Mouse (Mus musculus) ovary, postnatal 10 days (tissue): ENCODE data around the gene Gbf1.
"Not testable (repeated sequence)": the region's sequence is repeated elsewhere in the genome, so short reads cannot be mapped to it uniquely, and the experiment has no call there.

Experiments used
- DNase-seq: peaks from one replicate; pipeline ENCODE4 v3.0.0; 2022; ENCODE audit warnings: low spot score

Gene Gbf1

GRCm38 (mm10) chr19:46152127-46152803 is at the start of gene Gbf1:
Gene Gbf1 (plus strand): TSS chr19:46152509.
- peak; percentile 84 for DNase-seq

- no peak for DNase-seq
Observed at GRCm38 (mm10) chr19:46103437-46104186, 48.7 kb upstream of the Gbf1 start.

- no peak for DNase-seq
Observed at GRCm38 (mm10) chr19:46104187-46104557, 48.1 kb upstream of the Gbf1 start.

GRCm38 (mm10) chr19:46110214-46110613 is 42.1 kb upstream of the Gbf1 start:
- DNase-seq: no peak

- no peak for DNase-seq
Observed at GRCm38 (mm10) chr19:46110781-46111180, 41.5 kb upstream of the Gbf1 start.

- no peak for DNase-seq
Observed at GRCm38 (mm10) chr19:46114617-46115016, 37.7 kb upstream of the Gbf1 start.

GRCm38 (mm10) chr19:46119458-46119857 is 32.9 kb upstream of the Gbf1 start:
- no peak for DNase-seq

- no peak for DNase-seq
Observed at GRCm38 (mm10) chr19:46120872-46121271, 31.4 kb upstream of the Gbf1 start.

- no peak for DNase-seq
Observed at GRCm38 (mm10) chr19:46123876-46124275, 28.4 kb upstream of the Gbf1 start.

- DNase-seq: no peak
Observed at GRCm38 (mm10) chr19:46124651-46125050, 27.7 kb upstream of the Gbf1 start.

- no peak for DNase-seq
Observed at GRCm38 (mm10) chr19:46126301-46126700, 26.0 kb upstream of the Gbf1 start.

- DNase-seq: not testable (repeated sequence)
Observed at GRCm38 (mm10) chr19:46129737-46130136, 22.6 kb upstream of the Gbf1 start.

- no peak for DNase-seq
Observed at GRCm38 (mm10) chr19:46131283-46131682, 21.0 kb upstream of the Gbf1 start.

- DNase-seq: no peak
Observed at GRCm38 (mm10) chr19:46131694-46132525, 20.4 kb upstream of the Gbf1 start, which contains the start of gene Elovl3. Gene Elovl3 (plus strand): TSS chr19:46131897.

- DNase-seq: no peak
Observed at GRCm38 (mm10) chr19:46132577-46132976, 19.7 kb upstream of the Gbf1 start.

- peak; percentile 83 for DNase-seq
Observed at GRCm38 (mm10) chr19:46135297-46135696, 17.0 kb upstream of the Gbf1 start.

GRCm38 (mm10) chr19:46135789-46136638 is 16.3 kb upstream of the Gbf1 start:
- DNase-seq: peak; percentile 43

- peak; percentile 31 for DNase-seq
Observed at GRCm38 (mm10) chr19:46136639-46137580, 15.4 kb upstream of the Gbf1 start.

GRCm38 (mm10) chr19:46140324-46140723 is 12.0 kb upstream of the Gbf1 start:
- no peak for DNase-seq

- no peak for DNase-seq
Observed at GRCm38 (mm10) chr19:46141091-46141490, 11.2 kb upstream of the Gbf1 start.
